Mouse (Mus musculus): ENCODE data around the gene Daam1. TPM values are rescaled to one million over a fixed set of nuclear protein-coding genes. Genes with fewer than 3 reads are reported as not detected.

Daam1 gene
- polyA plus RNA-seq, 1 experiment from 2014 or later = 15.3 TPM

GRCm38 (mm10) chr12:71831258-71832087 lies 595 bp downstream of the Daam1 start:
- H3K4me2 ChIP-seq = peak overlapping the region; percentile 93
- no peaks in the 10 kb centered on the region for H3K36me3 ChIP-seq (ENCODE audit: insufficient read depth)
- peak; percentile 1 for ATAC-seq (ENCODE audit: insufficient read depth)
- no peak for TF ChIP-seq CTCF (IDR thresholded peaks at IDR 0.05; ENCODE audit: low read depth)
- H3K4me3 ChIP-seq (ENCODE audit: low read depth, low read length) = peak overlapping the region; percentile 88
- H3K9ac ChIP-seq = peak overlapping the region; percentile 87
- under 1% methylated on average over 59 of the region's 59 CpGs for WGBS
- no peaks in the 10 kb centered on the region for H3K9me3 ChIP-seq (ENCODE audit: low read depth, low read length)
- no peak for DNase-seq
- peaks cover 14% of the 10 kb centered on the region for H3K4me1 ChIP-seq (ENCODE audit: insufficient read depth)
- peak overlapping the region; percentile 94 for H3K27ac ChIP-seq (ENCODE audit: low read depth)
- no peaks in the 10 kb centered on the region for H3K27me3 ChIP-seq (ENCODE audit: insufficient read depth, low read length)

DNA sequence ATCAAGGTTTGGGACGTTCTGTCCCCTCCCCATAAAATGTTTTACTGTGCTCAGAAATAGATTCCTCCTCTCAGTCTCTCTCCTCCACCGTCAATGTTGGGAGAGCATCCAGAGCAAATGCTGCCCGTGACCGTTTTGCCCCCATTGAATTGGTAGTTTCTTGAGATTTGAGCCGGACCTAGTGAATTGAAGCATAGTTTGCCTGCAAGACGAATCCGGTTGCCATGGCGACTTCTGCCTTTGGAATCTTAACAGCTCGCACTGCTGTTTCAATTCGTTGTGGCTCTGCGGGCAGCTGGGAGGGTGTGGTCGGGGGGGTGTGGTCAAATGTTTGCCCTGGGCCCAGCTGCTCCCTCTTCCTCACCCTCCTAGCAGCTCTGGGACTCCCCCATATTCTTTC lies 1.3 kb downstream of the Daam1 start:
- H3K4me3 ChIP-seq (ENCODE audit: low read depth, low read length) = peak overlapping the region; percentile 88
- H3K27me3 ChIP-seq (ENCODE audit: insufficient read depth, low read length) = no peaks in the 10 kb centered on the region
- no peaks in the 10 kb centered on the region for H3K9me3 ChIP-seq (ENCODE audit: low read depth, low read length)
- peak overlapping the region; percentile 87 for H3K9ac ChIP-seq
- DNase-seq (peak; percentile 88), ATAC-seq (ENCODE audit: insufficient read depth) (no peak)
- H3K36me3 ChIP-seq (ENCODE audit: insufficient read depth) = no peaks in the 10 kb centered on the region
- H3K27ac ChIP-seq (ENCODE audit: low read depth) = peak overlapping the region; percentile 94
- WGBS = 1% methylated on average over 12 of the region's 12 CpGs
- peaks cover 18% of the 10 kb centered on the region for H3K4me1 ChIP-seq (ENCODE audit: insufficient read depth)
- peak overlapping the region; percentile 93 for H3K4me2 ChIP-seq
- no peak for TF ChIP-seq CTCF (IDR thresholded peaks at IDR 0.05; ENCODE audit: low read depth)

GRCm38 (mm10) chr12:71834041-71834440 lies 3.2 kb downstream of the Daam1 start:
- DNase-seq (peak; percentile 59), ATAC-seq (ENCODE audit: insufficient read depth) (no peak)
- no peak for TF ChIP-seq CTCF (IDR thresholded peaks at IDR 0.05; ENCODE audit: low read depth)
- WGBS = 33% methylated on average over 7 of the region's 7 CpGs
- H3K9me3 ChIP-seq (ENCODE audit: low read depth, low read length) = no peaks in the 10 kb centered on the region
- H3K36me3 ChIP-seq (ENCODE audit: insufficient read depth) = no peaks in the 10 kb centered on the region
- H3K9ac ChIP-seq = no peak overlapping the region
- H3K4me3 ChIP-seq (ENCODE audit: low read depth, low read length) = no peak overlapping the region
- peak overlapping the region; percentile 25; the same call in 1 of the 2 replicates for H3K4me2 ChIP-seq
- no peaks in the 10 kb centered on the region for H3K27me3 ChIP-seq (ENCODE audit: insufficient read depth, low read length)
- peaks cover 29% of the 10 kb centered on the region for H3K4me1 ChIP-seq (ENCODE audit: insufficient read depth)
- peak overlapping the region; percentile 39 for H3K27ac ChIP-seq (ENCODE audit: low read depth)

GRCm38 (mm10) chr12:71835966-71836668 lies 5.2 kb downstream of the Daam1 start:
- peaks cover 40% of the 10 kb centered on the region for H3K4me1 ChIP-seq (ENCODE audit: insufficient read depth)
- DNase-seq = peak; percentile 77
- no peak overlapping the region for H3K9ac ChIP-seq
- 34% methylated on average over 5 of the region's 5 CpGs for WGBS
- no peaks in the 10 kb centered on the region for H3K36me3 ChIP-seq (ENCODE audit: insufficient read depth)
- H3K4me2 ChIP-seq = no peak overlapping the region
- H3K4me3 ChIP-seq (ENCODE audit: low read depth, low read length) = no peak overlapping the region
- TF ChIP-seq CTCF (IDR thresholded peaks at IDR 0.05; ENCODE audit: low read depth) = no peak
- no peak for ATAC-seq (ENCODE audit: insufficient read depth)
- H3K27ac ChIP-seq (ENCODE audit: low read depth) = peak overlapping the region; percentile 31; the same call in 1 of the 2 replicates
- no peaks in the 10 kb centered on the region for H3K9me3 ChIP-seq (ENCODE audit: low read depth, low read length)
- no peaks in the 10 kb centered on the region for H3K27me3 ChIP-seq (ENCODE audit: insufficient read depth, low read length)

- Histone ChIP-seq H3K27ac (ENCODE audit: low read depth) (0 out of 2 replicates have a peak overlapping the region, but pooled peaks have one; percentile 31), H3K9ac (no peak overlapping the region), H3K4me2 (no peak overlapping the region), H3K4me1 (ENCODE audit: insufficient read depth) (peaks cover 47% of the 10 kb centered on the region), H3K36me3 (ENCODE audit: insufficient read depth) (no peaks in the 10 kb centered on the region), H3K27me3 (ENCODE audit: insufficient read depth, low read length) (no peaks in the 10 kb centered on the region), H3K9me3 (ENCODE audit: low read depth, low read length) (no peaks in the 10 kb centered on the region), H3K4me3 (ENCODE audit: low read depth, low read length) (no peak overlapping the region)
- WGBS = 77% methylated on average over 6 of the region's 6 CpGs
- no peak for TF ChIP-seq CTCF (IDR thresholded peaks at IDR 0.05; ENCODE audit: low read depth)
- DNase-seq = peak; percentile 28
- ATAC-seq (ENCODE audit: insufficient read depth) = no peak
Measured at GRCm38 (mm10) chr12:71836776-71837175, 5.9 kb downstream of the Daam1 start.

- 69% methylated on average over 5 of the region's 5 CpGs for WGBS
- no peaks in the 10 kb centered on the region for H3K9me3 ChIP-seq (ENCODE audit: low read depth, low read length)
- H3K36me3 ChIP-seq (ENCODE audit: insufficient read depth) = no peaks in the 10 kb centered on the region
- H3K4me2 ChIP-seq = no peak overlapping the region
- peaks cover 51% of the 10 kb centered on the region for H3K4me1 ChIP-seq (ENCODE audit: insufficient read depth)
- TF ChIP-seq CTCF (IDR thresholded peaks at IDR 0.05; ENCODE audit: low read depth) = no peak
- no peak for ATAC-seq (ENCODE audit: insufficient read depth)
- no peak for DNase-seq
- H3K4me3 ChIP-seq (ENCODE audit: low read depth, low read length) = no peak overlapping the region
- no peak overlapping the region for H3K27ac ChIP-seq (ENCODE audit: low read depth)
- H3K27me3 ChIP-seq (ENCODE audit: insufficient read depth, low read length) = no peaks in the 10 kb centered on the region
- no peak overlapping the region for H3K9ac ChIP-seq
Measured at GRCm38 (mm10) chr12:71837576-71837975, 6.7 kb downstream of the Daam1 start.

- ATAC-seq (ENCODE audit: insufficient read depth) (no peak), DNase-seq (no peak)
- no peaks in the 10 kb centered on the region for H3K27me3 ChIP-seq (ENCODE audit: insufficient read depth, low read length)
- no peaks in the 10 kb centered on the region for H3K9me3 ChIP-seq (ENCODE audit: low read depth, low read length)
- no peak overlapping the region for H3K4me3 ChIP-seq (ENCODE audit: low read depth, low read length)
- no peaks in the 10 kb centered on the region for H3K36me3 ChIP-seq (ENCODE audit: insufficient read depth)
- 56% methylated on average over 2 of the region's 2 CpGs for WGBS
- H3K9ac ChIP-seq = no peak overlapping the region
- H3K4me2 ChIP-seq = no peak overlapping the region
- no peak overlapping the region for H3K27ac ChIP-seq (ENCODE audit: low read depth)
- no peak for TF ChIP-seq CTCF (IDR thresholded peaks at IDR 0.05; ENCODE audit: low read depth)
- peaks cover 50% of the 10 kb centered on the region for H3K4me1 ChIP-seq (ENCODE audit: insufficient read depth)
Measured at GRCm38 (mm10) chr12:71838230-71838629, 7.4 kb downstream of the Daam1 start.

Data from lung, embryonic 14.5 days (tissue).